Mouse (Mus musculus) spleen, postnatal 4 days (tissue): Measurements from ENCODE around the gene Hivep3.

Experiments
- DNase-seq, 2 experiments: peaks; one replicate each; pipeline ENCODE4 v3.0.0; 2022; ENCODE audit warnings: low spot score in 2 of 2

Hivep3 gene

DNA sequence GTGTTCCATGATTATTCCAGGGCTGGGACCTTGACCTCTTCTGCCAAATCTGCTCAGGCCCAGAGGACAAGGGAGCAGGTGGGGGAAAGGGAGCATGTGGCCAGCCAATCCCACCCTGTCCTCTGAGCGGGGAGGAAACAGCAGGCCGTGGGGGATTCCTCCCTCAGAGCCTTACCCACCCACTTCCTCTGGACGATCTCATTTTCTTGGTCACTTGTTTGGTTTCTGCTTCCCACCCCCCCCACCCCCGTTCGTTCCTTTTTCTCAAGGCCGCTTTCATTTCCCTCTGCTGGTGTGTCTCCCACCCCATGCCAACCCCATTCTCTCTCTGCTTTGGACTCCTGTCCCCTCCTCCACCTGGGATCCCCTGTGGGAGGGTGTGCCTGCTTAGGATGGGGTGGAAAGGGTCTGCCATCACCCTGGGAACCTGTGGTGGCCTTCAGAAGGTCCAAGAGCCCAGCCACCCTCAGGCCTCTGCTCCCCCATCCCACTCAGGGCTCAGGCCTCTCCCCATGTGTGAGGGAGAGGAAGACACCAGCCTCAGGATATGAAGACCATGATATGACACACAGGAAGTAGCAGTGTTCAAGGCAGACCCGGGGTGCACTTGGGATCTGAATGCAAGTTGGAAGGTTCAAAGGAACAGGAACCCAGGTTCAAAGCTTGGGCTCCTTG lies 244.4 kb downstream of the Hivep3 start:
- DNase-seq, result no peak

- no peak for DNase-seq
These were observed 245.8 kb downstream of the Hivep3 start for GRCm38 (mm10) chr4:119979238-119979829.

- DNase-seq, result no peak
These were observed 246.3 kb downstream of the Hivep3 start for GRCm38 (mm10) chr4:119979918-119980317.

GRCm38 (mm10) chr4:119981047-119981720 lies 247.6 kb downstream of the Hivep3 start:
- no peak for DNase-seq

GRCm38 (mm10) chr4:119986065-119986464 lies 252.5 kb downstream of the Hivep3 start:
- no peak for DNase-seq

DNA sequence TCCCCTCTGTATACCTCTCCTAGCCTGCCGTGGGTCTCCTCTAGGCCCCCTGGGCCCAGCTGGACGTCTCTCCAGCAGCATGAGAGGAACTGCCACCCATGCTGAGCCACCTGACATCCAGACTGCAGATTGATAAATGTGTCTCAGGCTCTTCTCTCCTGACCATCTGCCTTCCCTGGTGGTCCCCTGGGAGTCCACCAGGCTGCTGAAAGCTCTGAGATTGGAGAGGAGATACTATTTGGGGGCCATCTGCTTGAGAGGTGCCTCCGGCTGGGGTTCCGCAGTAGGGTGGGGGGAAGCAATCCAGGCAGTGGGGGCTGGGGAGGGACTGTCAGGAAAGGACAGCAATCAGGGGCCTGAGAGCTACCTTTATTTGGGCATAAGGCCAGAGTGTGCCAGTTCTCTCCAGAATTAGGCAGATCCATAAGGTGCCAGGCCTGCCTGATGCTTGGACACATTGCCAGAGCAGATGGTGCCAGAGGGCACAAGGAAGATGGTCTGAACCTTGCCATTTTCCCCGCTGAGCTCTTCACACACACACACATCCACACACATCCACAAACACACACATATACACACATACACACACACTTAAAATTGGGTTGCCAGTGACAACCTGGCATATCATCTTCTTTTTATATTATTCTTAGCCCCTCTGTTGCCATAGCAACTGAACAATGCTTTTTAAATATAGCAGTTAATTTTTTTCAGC lies 253.2 kb downstream of the Hivep3 start:
- no peak for DNase-seq

DNA sequence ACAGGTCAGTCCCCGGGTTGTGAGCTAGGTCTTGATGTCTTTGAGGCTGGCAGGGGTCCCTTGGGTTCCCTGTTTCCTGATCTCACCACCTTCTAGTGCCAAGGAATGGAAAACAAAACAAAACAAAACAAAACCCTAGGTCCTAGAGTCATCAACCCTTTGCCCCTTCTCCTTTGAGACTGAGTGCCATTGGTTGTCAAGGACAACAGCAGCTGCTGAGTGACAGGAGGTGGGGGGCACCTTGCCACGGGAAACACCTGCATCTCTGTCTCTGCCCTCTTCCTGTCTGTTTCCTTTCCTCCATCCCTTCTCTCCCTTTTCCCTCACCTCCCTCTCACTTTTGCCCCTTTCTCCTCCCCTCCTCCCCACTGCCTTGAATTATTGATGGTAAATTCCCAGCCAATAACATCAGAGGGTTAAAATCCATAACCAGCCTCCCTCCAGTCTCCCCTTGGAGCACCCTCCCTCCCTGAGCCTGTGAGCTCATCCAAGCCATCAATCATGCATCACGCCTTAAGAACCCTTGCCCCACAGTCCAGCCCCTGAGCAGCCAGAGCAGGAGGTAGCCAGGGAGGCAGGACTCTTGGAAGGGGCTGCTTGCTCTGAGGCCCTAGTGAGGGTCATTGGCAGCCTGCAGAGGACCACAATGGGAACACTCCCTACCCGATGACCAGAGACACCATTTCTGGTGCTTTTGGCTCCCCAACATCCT lies 253.9 kb downstream of the Hivep3 start:
- DNase-seq, result no peak

DNA sequence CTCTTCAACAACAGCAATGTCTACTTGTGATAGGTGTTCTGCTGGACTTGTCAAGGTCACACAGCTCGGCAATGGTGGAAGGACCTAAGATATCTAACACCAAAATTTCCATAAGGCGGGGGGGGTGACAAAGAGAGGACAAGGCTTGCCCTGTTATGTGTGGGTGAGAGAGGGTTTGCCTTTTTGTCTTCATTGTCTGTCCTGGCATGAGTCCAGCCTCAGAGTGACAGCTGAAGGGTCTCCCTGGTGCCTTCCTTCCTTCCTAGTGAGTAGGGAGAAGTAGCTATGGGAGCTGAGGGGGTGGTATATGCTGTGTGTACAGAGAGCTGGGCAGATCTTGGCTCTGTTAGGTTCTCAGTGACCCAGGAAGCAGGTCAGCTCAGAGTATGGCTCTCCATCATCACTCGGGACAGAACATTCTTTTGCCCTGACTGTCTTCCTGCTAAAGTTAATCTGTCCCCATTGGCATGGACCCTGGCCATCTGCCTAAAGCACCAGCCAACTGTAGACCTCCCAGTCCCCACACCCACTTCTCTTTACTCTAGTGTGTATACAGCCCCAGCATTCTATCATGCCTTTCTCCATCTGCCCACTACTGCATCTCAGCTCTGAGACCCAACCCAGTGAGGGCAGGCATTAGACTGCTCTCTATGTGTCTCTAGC lies 255.6 kb downstream of the Hivep3 start:
- no peak for DNase-seq

GRCm38 (mm10) chr4:119990346-119990745 lies 256.8 kb downstream of the Hivep3 start:
- no peak for DNase-seq

DNA sequence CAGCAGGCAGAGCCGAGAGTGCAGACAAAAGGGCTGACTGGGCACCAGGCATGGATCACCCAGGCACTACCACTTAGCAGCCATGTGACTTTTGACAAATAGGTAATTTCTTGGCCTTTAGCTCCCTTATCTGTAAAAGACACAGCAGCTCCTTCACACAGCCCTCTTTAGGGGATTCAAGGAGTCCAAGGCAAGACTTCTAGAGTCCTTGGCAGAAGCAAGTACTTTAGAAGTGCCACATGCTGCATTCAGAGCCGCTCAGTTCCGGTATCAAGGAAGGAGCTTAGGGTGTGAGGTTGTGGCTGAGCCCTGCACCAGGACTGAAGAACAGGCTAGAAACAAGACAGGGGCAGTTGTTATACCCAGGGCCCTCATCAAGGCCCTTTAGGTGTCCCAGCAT lies 257.3 kb downstream of the Hivep3 start:
- DNase-seq, result no peak

- no peak for DNase-seq
These were observed 258.2 kb downstream of the Hivep3 start for GRCm38 (mm10) chr4:119991758-119992157.

DNA sequence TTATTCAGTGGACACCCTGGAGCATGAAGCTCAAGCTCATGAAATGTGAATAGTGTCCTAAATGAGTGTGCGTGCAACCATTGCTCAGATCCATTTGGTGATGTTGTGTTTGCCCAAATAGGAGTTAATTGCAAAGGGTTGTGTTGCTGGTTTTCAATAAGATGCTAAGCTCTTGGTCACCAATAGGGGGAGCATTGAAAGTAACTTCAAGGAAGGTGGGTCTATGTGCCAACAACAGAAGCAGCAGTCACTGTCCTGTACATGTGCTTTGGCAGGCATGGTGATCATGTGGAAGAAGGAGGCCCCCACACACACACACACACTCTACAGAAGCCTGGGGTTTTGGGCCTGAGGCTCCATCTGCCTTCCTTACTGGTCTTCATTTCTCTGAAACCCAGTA lies 262.8 kb downstream of the Hivep3 start:
- no peak for DNase-seq

DNA sequence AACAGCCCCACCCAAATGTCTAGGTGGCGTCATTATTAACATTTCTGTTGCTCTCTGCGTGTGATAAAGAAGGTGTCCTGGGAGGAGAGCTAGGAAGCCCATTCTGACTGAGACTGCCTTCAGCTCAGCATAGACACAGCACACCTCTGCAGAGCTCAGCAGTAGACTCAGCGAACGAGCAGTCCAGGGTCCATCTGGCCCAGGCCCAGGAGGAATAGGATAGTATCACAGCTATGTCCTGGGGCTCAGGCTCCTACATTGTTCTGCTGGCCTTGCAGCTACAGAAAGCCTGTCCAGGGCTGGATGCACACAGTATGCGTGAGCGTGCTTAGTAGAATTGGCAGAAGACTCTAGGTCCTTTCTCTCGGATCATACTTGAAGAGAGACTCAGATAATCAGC lies 263.8 kb downstream of the Hivep3 start:
- DNase-seq, result no peak

- no peak for DNase-seq
These were observed 265.3 kb downstream of the Hivep3 start for GRCm38 (mm10) chr4:119998911-119999310.

- no peak for DNase-seq
These were observed 267.3 kb downstream of the Hivep3 start for GRCm38 (mm10) chr4:120000881-120001280.

- no peak for DNase-seq
These were observed 269.4 kb downstream of the Hivep3 start for GRCm38 (mm10) chr4:120003006-120003405.

DNA sequence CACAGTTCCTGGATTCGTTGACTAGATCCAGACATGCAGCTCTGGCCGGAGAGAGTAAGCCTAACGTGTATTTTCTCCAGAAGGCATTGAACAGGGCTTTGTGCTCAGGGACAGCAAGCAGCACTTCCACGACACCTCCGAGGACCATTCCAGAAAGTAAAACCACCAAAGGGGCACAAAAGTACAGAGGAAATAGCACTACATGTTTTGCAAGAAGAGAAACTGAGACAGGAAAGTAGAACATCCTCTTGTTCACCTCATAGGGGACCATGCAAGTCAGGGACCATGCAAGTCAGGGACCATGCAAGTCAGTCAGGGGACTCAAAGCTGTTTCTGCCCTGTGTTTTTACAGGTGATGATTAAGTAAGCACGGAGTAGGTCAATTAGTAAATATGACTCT lies 272.5 kb downstream of the Hivep3 start:
- DNase-seq, result no peak

DNA sequence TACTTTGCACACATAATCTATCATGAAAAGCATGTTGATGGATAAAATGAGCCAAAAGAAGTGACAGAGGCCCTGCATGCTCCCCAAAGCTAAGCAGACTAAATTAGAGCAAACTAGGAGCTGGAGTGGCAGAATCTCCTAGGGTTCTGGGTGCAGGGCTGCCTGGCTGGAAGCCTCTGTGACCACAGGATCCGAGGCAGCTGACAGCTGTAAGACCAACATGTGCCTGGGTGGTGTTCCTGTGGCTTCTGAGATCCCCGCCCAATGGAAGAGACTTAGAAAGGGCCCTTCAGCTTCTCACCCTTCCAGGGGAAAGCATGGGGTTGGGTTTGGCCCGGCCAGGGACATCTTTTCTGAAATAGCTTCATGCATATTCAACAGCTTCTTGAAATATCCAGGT lies 274.3 kb downstream of the Hivep3 start:
- no peak for DNase-seq

DNA sequence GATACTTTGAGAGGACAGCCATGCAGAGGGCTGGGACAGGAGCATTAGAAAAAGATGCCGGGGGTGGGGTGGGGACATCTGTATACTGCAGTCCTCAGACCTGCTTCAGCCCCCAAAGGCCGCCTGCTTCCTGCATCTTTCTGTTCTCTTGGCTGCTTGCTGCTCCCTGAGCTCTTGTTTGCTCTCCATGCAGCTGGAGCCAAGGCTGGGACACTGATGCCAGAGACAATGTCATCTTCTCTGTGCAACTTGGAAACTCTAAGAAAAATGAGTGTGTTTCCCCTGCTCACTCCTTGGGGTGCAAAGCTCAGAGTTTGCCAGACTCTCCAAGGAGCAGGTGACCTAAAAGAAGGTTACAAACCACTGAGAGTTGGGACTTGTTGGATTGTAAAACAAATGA lies 275.6 kb downstream of the Hivep3 start:
- no peak for DNase-seq

- DNase-seq, result no peak
These were observed 278.2 kb downstream of the Hivep3 start for GRCm38 (mm10) chr4:120011788-120012187.

GRCm38 (mm10) chr4:120012891-120013290 lies 279.3 kb downstream of the Hivep3 start:
- no peak for DNase-seq
